Mouse (Mus musculus): ENCODE data around the gene Polr2f. TPM values are rescaled to one million over a fixed set of nuclear protein-coding genes. Genes with fewer than 3 reads are reported as not detected.

The Polr2f gene
- polyA plus RNA-seq, 1 experiment from 2014 or later, result 304 TPM

GRCm38 (mm10) chr15:79134496-79135270 lies 6.1 kb upstream of the Polr2f start:
- Histone ChIP-seq H3K36me3 (peaks cover 49% of the 10 kb centered on the region), H3K4me1 (peaks cover 22% of the 10 kb centered on the region; the same call in 1 of the 2 replicates), H3K9me3 (replicated peaks) (no peaks in the 10 kb centered on the region), H3K27me3 (no peaks in the 10 kb centered on the region), H3K27ac (replicated peaks) (no peak overlapping the region), H3K4me2 (replicated peaks) (no peak overlapping the region), H3K9ac (no peak overlapping the region), H3K4me3 (replicated peaks) (no peak overlapping the region)
- 84% methylated on average over 9 of the region's 9 CpGs for WGBS
- ATAC-seq (ENCODE audit: insufficient number of reproducible peaks, low FRiP score, low TSS enrichment, low read depth), result no peak

GRCm38 (mm10) chr15:79135332-79135731 lies 5.5 kb upstream of the Polr2f start:
- Histone ChIP-seq H3K9me3 (replicated peaks) (no peaks in the 10 kb centered on the region), H3K27me3 (no peaks in the 10 kb centered on the region), H3K9ac (no peak overlapping the region), H3K36me3 (peaks cover 43% of the 10 kb centered on the region), H3K4me1 (peaks cover 23% of the 10 kb centered on the region; the same call in 1 of the 2 replicates), H3K4me3 (replicated peaks) (no peak overlapping the region), H3K27ac (replicated peaks) (no peak overlapping the region), H3K4me2 (replicated peaks) (no peak overlapping the region)
- ATAC-seq (ENCODE audit: insufficient number of reproducible peaks, low FRiP score, low TSS enrichment, low read depth), result no peak
- WGBS, result 69% methylated on average over 9 of the region's 9 CpGs

GRCm38 (mm10) chr15:79135783-79136575 lies 4.8 kb upstream of the Polr2f start:
- 59% methylated on average over 11 of the region's 11 CpGs for WGBS
- no peak for ATAC-seq (ENCODE audit: insufficient number of reproducible peaks, low FRiP score, low TSS enrichment, low read depth)
- H3K27ac ChIP-seq (replicated peaks), result no peak overlapping the region
- H3K4me2 ChIP-seq (replicated peaks), result no peak overlapping the region
- no peak overlapping the region for H3K9ac ChIP-seq
- no peak overlapping the region for H3K4me3 ChIP-seq (replicated peaks)
- H3K27me3 ChIP-seq, result no peaks in the 10 kb centered on the region
- peaks cover 25% of the 10 kb centered on the region; the same call in 1 of the 2 replicates for H3K4me1 ChIP-seq
- peaks cover 36% of the 10 kb centered on the region for H3K36me3 ChIP-seq
- H3K9me3 ChIP-seq (replicated peaks), result no peaks in the 10 kb centered on the region

GRCm38 (mm10) chr15:79139640-79140039 lies 1.2 kb upstream of the Polr2f start:
- no peak overlapping the region for H3K27ac ChIP-seq (replicated peaks)
- 52% methylated on average over 10 of the region's 10 CpGs for WGBS
- H3K9ac ChIP-seq, result no peak overlapping the region
- no peak overlapping the region for H3K4me3 ChIP-seq (replicated peaks)
- H3K4me2 ChIP-seq (replicated peaks), result no peak overlapping the region
- peaks cover 4% of the 10 kb centered on the region; the same call in 1 of the 2 replicates for H3K36me3 ChIP-seq
- no peaks in the 10 kb centered on the region for H3K9me3 ChIP-seq (replicated peaks)
- H3K4me1 ChIP-seq, result peaks cover 42% of the 10 kb centered on the region
- ATAC-seq (ENCODE audit: insufficient number of reproducible peaks, low FRiP score, low TSS enrichment, low read depth), result no peak
- no peaks in the 10 kb centered on the region for H3K27me3 ChIP-seq

GRCm38 (mm10) chr15:79141566-79141917 lies 733 bp downstream of the Polr2f start:
- Histone ChIP-seq H3K9me3 (replicated peaks) (no peaks in the 10 kb centered on the region), H3K4me3 (replicated peaks) (peak overlapping the region; percentile 80), H3K4me2 (replicated peaks) (peak overlapping the region; percentile 94), H3K27ac (replicated peaks) (peak overlapping the region; percentile 67), H3K27me3 (no peaks in the 10 kb centered on the region), H3K4me1 (peaks cover 29% of the 10 kb centered on the region), H3K36me3 (peaks cover 23% of the 10 kb centered on the region), H3K9ac (peak overlapping the region; percentile 53)
- peak; percentile 12; the same call in 1 of the 2 replicates for ATAC-seq (ENCODE audit: insufficient number of reproducible peaks, low FRiP score, low TSS enrichment, low read depth)
- 2% methylated on average over 7 of the region's 7 CpGs for WGBS

- Histone ChIP-seq H3K9ac (no peak overlapping the region), H3K4me1 (peaks cover 29% of the 10 kb centered on the region), H3K4me3 (replicated peaks) (no peak overlapping the region; the same call in 1 of the 2 replicates), H3K4me2 (replicated peaks) (no peak overlapping the region), H3K9me3 (replicated peaks) (no peaks in the 10 kb centered on the region), H3K27ac (replicated peaks) (peak overlapping the region; percentile 31; the same call in 1 of the 2 replicates), H3K36me3 (peaks cover 38% of the 10 kb centered on the region), H3K27me3 (no peaks in the 10 kb centered on the region)
- no peak for ATAC-seq (ENCODE audit: insufficient number of reproducible peaks, low FRiP score, low TSS enrichment, low read depth)
- WGBS, result 73% methylated on average over 12 of the region's 12 CpGs
Measured at GRCm38 (mm10) chr15:79143316-79143715, 2.5 kb downstream of the Polr2f start.

- Histone ChIP-seq H3K36me3 (peaks cover 38% of the 10 kb centered on the region), H3K4me1 (peaks cover 29% of the 10 kb centered on the region), H3K9me3 (replicated peaks) (no peaks in the 10 kb centered on the region), H3K27me3 (no peaks in the 10 kb centered on the region), H3K9ac (no peak overlapping the region), H3K4me2 (replicated peaks) (no peak overlapping the region), H3K27ac (replicated peaks) (peak overlapping the region; percentile 31), H3K4me3 (replicated peaks) (no peak overlapping the region)
- no peak for ATAC-seq (ENCODE audit: insufficient number of reproducible peaks, low FRiP score, low TSS enrichment, low read depth)
- 57% methylated on average over 8 of the region's 8 CpGs for WGBS
Measured at GRCm38 (mm10) chr15:79144021-79144420, 3.2 kb downstream of the Polr2f start.

GRCm38 (mm10) chr15:79145522-79145921 lies 4.7 kb downstream of the Polr2f start:
- Histone ChIP-seq H3K9ac (no peak overlapping the region), H3K9me3 (replicated peaks) (no peaks in the 10 kb centered on the region), H3K27ac (replicated peaks) (no peak overlapping the region), H3K27me3 (no peaks in the 10 kb centered on the region), H3K4me3 (replicated peaks) (no peak overlapping the region), H3K4me2 (replicated peaks) (no peak overlapping the region), H3K36me3 (peaks cover 48% of the 10 kb centered on the region), H3K4me1 (peaks cover 26% of the 10 kb centered on the region)
- no peak for ATAC-seq (ENCODE audit: insufficient number of reproducible peaks, low FRiP score, low TSS enrichment, low read depth)
- 84% methylated on average over 7 of the region's 7 CpGs for WGBS

- 48% methylated on average over 7 of the region's 7 CpGs for WGBS
- ATAC-seq (ENCODE audit: insufficient number of reproducible peaks, low FRiP score, low TSS enrichment, low read depth), result no peak
- H3K36me3 ChIP-seq, result peaks cover 73% of the 10 kb centered on the region
Measured at GRCm38 (mm10) chr15:79148533-79148932, 7.7 kb downstream of the Polr2f start.

GRCm38 (mm10) chr15:79151881-79152280 lies 11.1 kb downstream of the Polr2f start:
- WGBS, result 37% methylated on average over 8 of the region's 8 CpGs

More at GRCm38 (mm10) chr15:79148533-79148932, 7.7 kb downstream of the Polr2f start:
- Histone ChIP-seq H3K4me3 (replicated peaks) (no peak overlapping the region), H3K4me2 (replicated peaks) (no peak overlapping the region), H3K9ac (no peak overlapping the region), H3K9me3 (replicated peaks) (no peaks in the 10 kb centered on the region), H3K27me3 (no peaks in the 10 kb centered on the region), H3K4me1 (peaks cover 5% of the 10 kb centered on the region), H3K27ac (replicated peaks) (no peak overlapping the region)

GRCm38 (mm10) chr15:79152709-79153108 lies 11.9 kb downstream of the Polr2f start:
- Histone ChIP-seq H3K4me2 (replicated peaks) (no peak overlapping the region), H3K4me1 (peaks cover 3% of the 10 kb centered on the region), H3K27me3 (0 out of 2 replicates have a peak, but pooled peaks cover 3% of the 10 kb centered on the region), H3K36me3 (peaks cover 38% of the 10 kb centered on the region), H3K9me3 (replicated peaks) (no peaks in the 10 kb centered on the region), H3K9ac (no peak overlapping the region), H3K4me3 (replicated peaks) (no peak overlapping the region), H3K27ac (replicated peaks) (peak overlapping the region; percentile 56; the same call in 1 of the 2 replicates)
- 48% methylated on average over 6 of the region's 6 CpGs for WGBS
- peak; percentile 25; the same call in 1 of the 2 replicates for ATAC-seq (ENCODE audit: insufficient number of reproducible peaks, low FRiP score, low TSS enrichment, low read depth)

More at GRCm38 (mm10) chr15:79151881-79152280, 11.1 kb downstream of the Polr2f start:
- Histone ChIP-seq H3K9ac (no peak overlapping the region), H3K4me1 (peaks cover 3% of the 10 kb centered on the region), H3K9me3 (replicated peaks) (no peaks in the 10 kb centered on the region), H3K27ac (replicated peaks) (peak overlapping the region; percentile 56), H3K27me3 (no peaks in the 10 kb centered on the region), H3K4me3 (replicated peaks) (no peak overlapping the region), H3K36me3 (peaks cover 46% of the 10 kb centered on the region), H3K4me2 (replicated peaks) (no peak overlapping the region)
- ATAC-seq (ENCODE audit: insufficient number of reproducible peaks, low FRiP score, low TSS enrichment, low read depth), result peak; percentile 16
